Mouse (Mus musculus): ENCODE measurements around the gene Tcp11. TPM values are rescaled to one million over a fixed set of nuclear protein-coding genes. Genes with fewer than 3 reads are reported as not detected.

Tcp11 gene
- total and polyA plus RNA-seq, 3 experiments, result 0.50 to 0.82 TPM; not detected in 1

- no peaks in the 10 kb centered on the region for H3K79me2 ChIP-seq (ENCODE audit: control insufficient read depth, insufficient read depth, low read length, poor library complexity)
- no peaks in the 10 kb centered on the region for H3K27me3 ChIP-seq (ENCODE audit: control insufficient read depth in 1 of 2, insufficient read depth in 2 of 2, low read length in 2 of 2)
- peaks cover 0 to 12% of the 10 kb centered on the region in 2 experiments; a peak in 2 of 4 replicates for H3K4me1 ChIP-seq (ENCODE audit: control insufficient read depth in 1 of 2, insufficient read depth in 2 of 2, low read length in 2 of 2)
- H3K9ac ChIP-seq (ENCODE audit: control insufficient read depth, low read depth, low read length, poor library complexity, severe bottlenecking), result no peak overlapping the region; the same call in 1 of the 2 replicates
- H3K27ac ChIP-seq (ENCODE audit: control insufficient read depth, low read depth, low read length), result 0 out of 2 replicates have a peak overlapping the region, but pooled peaks have one; percentile 16
- peak overlapping the region in 1 of 2 experiments; percentile 28; a peak in 2 of 4 replicates for H3K4me3 ChIP-seq (ENCODE audit: control insufficient read depth in 1 of 2, insufficient read depth in 1 of 2, low read depth in 2 of 2, low read length in 2 of 2)
- H3K9me3 ChIP-seq (replicated peaks; ENCODE audit: insufficient read depth, low read length), result no peaks in the 10 kb centered on the region
- no peaks in the 10 kb centered on the region; a peak in 1 of 4 replicates for H3K36me3 ChIP-seq (ENCODE audit: control insufficient read depth in 1 of 2, insufficient read depth in 2 of 2, low read length in 2 of 2)
- TF ChIP-seq TBP (IDR thresholded peaks at IDR 0.05; ENCODE audit: low read depth, low read length) (peak; percentile 98), ZC3H11A (IDR thresholded peaks at IDR 0.05; ENCODE audit: low read depth, low read length) (no peak)
- DNase-seq (ENCODE audit: low read depth, low spot score), result peak; percentile 51
Measured at GRCm38 (mm10) chr17:28078028-28078427, 2.4 kb downstream of the Tcp11 start.

DNA sequence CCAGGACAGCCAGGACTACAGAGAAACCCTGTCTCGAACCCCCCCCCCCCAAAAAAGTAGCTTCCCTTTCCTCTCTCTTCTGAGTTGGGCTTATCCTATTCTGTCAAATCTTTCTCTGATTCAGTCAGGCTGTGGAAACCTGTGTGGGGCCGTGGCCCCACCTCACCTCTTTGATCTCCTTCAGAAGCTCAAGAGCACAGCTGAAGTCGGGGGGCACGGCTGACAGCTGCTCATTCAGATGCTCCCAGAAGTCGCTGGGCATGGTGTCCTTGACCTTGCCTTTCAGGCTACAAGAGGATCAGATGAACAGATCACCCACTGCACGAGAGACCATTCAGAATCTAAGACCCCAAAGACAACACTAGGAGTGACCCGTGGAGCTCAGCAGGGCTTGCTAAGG, 6.0 kb downstream of the Tcp11 start:
- H3K4me1 ChIP-seq (ENCODE audit: control insufficient read depth in 1 of 2, insufficient read depth in 2 of 2, low read length in 2 of 2), result no peaks in the 10 kb centered on the region
- no peak overlapping the region for H3K27ac ChIP-seq (ENCODE audit: control insufficient read depth, low read depth, low read length)
- TF ChIP-seq USF2 (IDR thresholded peaks at IDR 0.05; ENCODE audit: borderline replicate concordance in 1 of 2, insufficient read depth in 1 of 2, low read depth in 1 of 2, low read length in 2 of 2) (no peak), TAL1 (IDR thresholded peaks at IDR 0.05; ENCODE audit: low read length) (no peak), TCF12 (IDR thresholded peaks at IDR 0.05; ENCODE audit: low read depth, low read length) (no peak), MAZ (IDR thresholded peaks at IDR 0.05; ENCODE audit: low read depth, low read length) (no peak), HCFC1 (IDR thresholded peaks at IDR 0.05; ENCODE audit: low read depth, low read length) (no peak), KAT2A (conservative IDR thresholded peaks at IDR 0.05; ENCODE audit: low read depth, low read length) (no peak), MYB (IDR thresholded peaks at IDR 0.05; ENCODE audit: low read depth, low read length) (no peak), SMC3 (IDR thresholded peaks at IDR 0.05; ENCODE audit: low read depth, low read length) (no peak), NRF1 (IDR thresholded peaks at IDR 0.05; ENCODE audit: insufficient read depth, low read depth, low read length, poor library complexity, severe bottlenecking) (no peak), E2F4 (IDR thresholded peaks at IDR 0.05; ENCODE audit: borderline replicate concordance, low read depth, low read length) (no peak), MEF2A (IDR thresholded peaks at IDR 0.05; ENCODE audit: extremely low read depth, insufficient replicate concordance, low read depth, low read length, poor library complexity, severe bottlenecking) (no peak), ETS1 (IDR thresholded peaks at IDR 0.05; ENCODE audit: low read depth, low read length) (no peak), POLR2A (IDR thresholded peaks at IDR 0.05; ENCODE audit: control insufficient read depth in 1 of 2, insufficient read depth in 1 of 2, low read depth in 1 of 2, low read length in 2 of 2, poor library complexity in 1 of 2) (no peak)
- no peaks in the 10 kb centered on the region for H3K9me3 ChIP-seq (replicated peaks; ENCODE audit: insufficient read depth, low read length)
- no peak overlapping the region for H3K4me3 ChIP-seq (ENCODE audit: control insufficient read depth in 1 of 2, insufficient read depth in 1 of 2, low read depth in 2 of 2, low read length in 2 of 2)
- H3K79me2 ChIP-seq (ENCODE audit: control insufficient read depth, insufficient read depth, low read length, poor library complexity), result no peaks in the 10 kb centered on the region
- DNase-seq (ENCODE audit: low read depth, low spot score), result no peak
- H3K9ac ChIP-seq (ENCODE audit: control insufficient read depth, low read depth, low read length, poor library complexity, severe bottlenecking), result no peak overlapping the region
- H3K27me3 ChIP-seq (ENCODE audit: control insufficient read depth in 1 of 2, insufficient read depth in 2 of 2, low read length in 2 of 2), result no peaks in the 10 kb centered on the region
- no peaks in the 10 kb centered on the region for H3K36me3 ChIP-seq (ENCODE audit: control insufficient read depth in 1 of 2, insufficient read depth in 2 of 2, low read length in 2 of 2)
